Mouse (Mus musculus) ES-E14 (cell line): ENCODE measurements around the gene St3gal5. TPM values are rescaled to one million over a fixed set of nuclear protein-coding genes. Genes with fewer than 3 reads are reported as not detected.

Experiments used
- DNase-seq: peaks from one replicate; pipeline ENCODE4 v3.0.0-alpha.2; 2013; ENCODE audit warnings: low read depth, low spot score
- H3K27ac ChIP-seq: 2 replicates; pipeline ENCODE4 v1.5.1; 2012; ENCODE audit warnings: low read depth, mild to moderate bottlenecking, low read length, moderate library complexity, mixed read lengths; ENCODE audit not compliant: poor library complexity, insufficient read depth, severe bottlenecking
- H3K36me3 ChIP-seq: 2 replicates; pipeline ENCODE4 v1.6.1; 2012; ENCODE audit warnings: mild to moderate bottlenecking, low read length, moderate library complexity, mixed read lengths; ENCODE audit not compliant: control insufficient read depth, poor library complexity, insufficient read depth, severe bottlenecking
- H3K4me1 ChIP-seq, 2 experiments: fragments of 150-350 bp in 1 of 2; sonication (generic) in 1 of 2; 2 replicates each; pipeline ENCODE4 v1.6.1; 2012; ENCODE audit warnings: low read length in 2 of 2, mild to moderate bottlenecking in 1 of 2, mixed read lengths in 1 of 2; ENCODE audit not compliant: control insufficient read depth in 2 of 2, insufficient read depth in 2 of 2, poor library complexity in 1 of 2
- H3K4me3 ChIP-seq, 2 experiments: fragments of 150-350 bp in 1 of 2; sonication (generic) in 1 of 2; 2 replicates each; pipeline ENCODE4 v1.5.1; 2012; ENCODE audit warnings: low read length in 2 of 2, low read depth in 1 of 2, mild to moderate bottlenecking in 1 of 2, mixed read lengths in 1 of 2; ENCODE audit not compliant: insufficient read depth in 1 of 2, poor library complexity in 1 of 2, severe bottlenecking in 1 of 2
- H3K9ac ChIP-seq: 2 replicates; pipeline ENCODE4 v1.6.1; 2012; ENCODE audit warnings: low read depth, mild to moderate bottlenecking, low read length, mixed read lengths; ENCODE audit not compliant: poor library complexity, insufficient read depth, severe bottlenecking
- H3K9me3 ChIP-seq: fragments of 150-350 bp; sonication (generic); 2 replicates; pipeline ENCODE4 v1.6.1; 2012; ENCODE audit warnings: low read depth, mild to moderate bottlenecking, low read length; ENCODE audit not compliant: control insufficient read depth, insufficient read depth
- CHD2 ChIP-seq: IDR thresholded peaks from 2 replicates; pipeline ENCODE4 v1.6.1; 2014; ENCODE audit warnings: mild to moderate bottlenecking, low read depth, low read length, inconsistent platforms
- HCFC1 ChIP-seq: IDR thresholded peaks from 2 replicates; pipeline ENCODE4 v1.6.1; 2012; ENCODE audit warnings: low read length, inconsistent platforms, borderline replicate concordance; ENCODE audit not compliant: insufficient read depth
- MAFK ChIP-seq: IDR thresholded peaks from 2 replicates; pipeline ENCODE4 v1.6.1; 2014; ENCODE audit warnings: mild to moderate bottlenecking, low read depth, low read length, inconsistent platforms; ENCODE audit not compliant: insufficient read depth
- ZC3H11A ChIP-seq: IDR thresholded peaks from 2 replicates; pipeline ENCODE4 v1.6.1; 2012; ENCODE audit warnings: low read depth, mild to moderate bottlenecking, inconsistent platforms, low read length, borderline replicate concordance
- ZNF384 ChIP-seq: IDR thresholded peaks from 2 replicates; pipeline ENCODE4 v1.6.1; 2012; ENCODE audit warnings: low read depth, low read length, inconsistent platforms
- in situ Hi-C, 2 experiments: fragments of 600-800 bp; cut with MboI; formaldehyde crosslinking; loops; one replicate each; pipeline ENCODE4 v1.15.1; 2025; ENCODE audit warnings: low sequenced_read_pairs in 2 of 2, inconsistent platforms in 1 of 2; ENCODE audit not compliant: unreplicated experiment in 2 of 2
- total RNA-seq: library from RNA; depleted of rRNA; stranded (reverse); fragments of 300-350 nt; gene quantifications from 2 replicates; pipeline ENCODE4 v1.2.3, GENCODE M21; 2012

Gene St3gal5
- total RNA-seq, 1 experiment = 13.3 TPM

- H3K9me3 ChIP-seq = no peaks in the 10 kb centered on the region
- TF ChIP-seq ZC3H11A = no peak
- no peak for TF ChIP-seq ZNF384
- TF ChIP-seq MAFK = no peak
- TF ChIP-seq HCFC1 = no peak
- TF ChIP-seq CHD2 = no peak
- no peak overlapping the region for H3K4me3 ChIP-seq
- no peak overlapping the region for H3K9ac ChIP-seq
- no peak for DNase-seq
- no peaks in the 10 kb centered on the region for H3K36me3 ChIP-seq
- in situ Hi-C loops = loop anchor here in 1 of 2 experiments (25.0 kb wide), 1 partner anchor 168 kb away; no protein-coding TSS in a partner anchor
- H3K27ac ChIP-seq = no peak overlapping the region
- no peaks in the 10 kb centered on the region for H3K4me1 ChIP-seq
Observed at GRCm38 (mm10) chr6:72154938-72155531, 57.6 kb downstream of the St3gal5 start.

GRCm38 (mm10) chr6:72155649-72156048 is 58.3 kb downstream of the St3gal5 start:
- no peaks in the 10 kb centered on the region for H3K9me3 ChIP-seq
- no peak for TF ChIP-seq MAFK
- TF ChIP-seq HCFC1 = no peak
- TF ChIP-seq ZNF384 = no peak
- TF ChIP-seq ZC3H11A = no peak
- no peak for TF ChIP-seq CHD2
- H3K4me1 ChIP-seq = no peaks in the 10 kb centered on the region
- no peak overlapping the region for H3K9ac ChIP-seq
- DNase-seq = no peak
- in situ Hi-C loops = loop anchor here in 1 of 2 experiments (25.0 kb wide), 1 partner anchor 168 kb away; no protein-coding TSS in a partner anchor
- no peaks in the 10 kb centered on the region for H3K36me3 ChIP-seq
- H3K27ac ChIP-seq = no peak overlapping the region
- no peak overlapping the region for H3K4me3 ChIP-seq

GRCm38 (mm10) chr6:72158966-72159764 is 61.8 kb downstream of the St3gal5 start:
- TF ChIP-seq ZNF384 = no peak
- no peak for TF ChIP-seq ZC3H11A
- no peak for TF ChIP-seq HCFC1
- TF ChIP-seq MAFK = no peak
- TF ChIP-seq CHD2 = no peak

GRCm38 (mm10) chr6:72159861-72160395 is 62.5 kb downstream of the St3gal5 start:
- H3K4me3 ChIP-seq = no peak overlapping the region
- in situ Hi-C loops = loop anchor here in 1 of 2 experiments (25.0 kb wide), 1 partner anchor 173 kb away; no protein-coding TSS in a partner anchor

More at GRCm38 (mm10) chr6:72158966-72159764, 61.8 kb downstream of the St3gal5 start:
- H3K4me1 ChIP-seq = no peaks in the 10 kb centered on the region
- no peak overlapping the region for H3K9ac ChIP-seq
- DNase-seq = no peak
- no peak overlapping the region for H3K27ac ChIP-seq
- in situ Hi-C loops = loop anchor here in 1 of 2 experiments (25.0 kb wide), 1 partner anchor 172 kb away; no protein-coding TSS in a partner anchor
- H3K9me3 ChIP-seq = no peaks in the 10 kb centered on the region
- H3K36me3 ChIP-seq = no peaks in the 10 kb centered on the region
- H3K4me3 ChIP-seq = no peak overlapping the region

More at GRCm38 (mm10) chr6:72159861-72160395, 62.5 kb downstream of the St3gal5 start:
- no peak for DNase-seq
- H3K27ac ChIP-seq = no peak overlapping the region
- no peaks in the 10 kb centered on the region for H3K36me3 ChIP-seq
- H3K9ac ChIP-seq = no peak overlapping the region
- H3K9me3 ChIP-seq = no peaks in the 10 kb centered on the region
- H3K4me1 ChIP-seq = no peaks in the 10 kb centered on the region
- TF ChIP-seq ZNF384 (no peak), CHD2 (no peak), MAFK (no peak), ZC3H11A (no peak)
